Mouse (Mus musculus) urinary bladder, postnatal 36 days (tissue): ENCODE results near the gene Pcyox1.

Experiments
- DNase-seq, 2 experiments: peaks; one replicate each; pipeline ENCODE4 v3.0.0; 2022; ENCODE audit warnings: low spot score in 2 of 2, mixed read lengths in 1 of 2

Gene Pcyox1

DNA sequence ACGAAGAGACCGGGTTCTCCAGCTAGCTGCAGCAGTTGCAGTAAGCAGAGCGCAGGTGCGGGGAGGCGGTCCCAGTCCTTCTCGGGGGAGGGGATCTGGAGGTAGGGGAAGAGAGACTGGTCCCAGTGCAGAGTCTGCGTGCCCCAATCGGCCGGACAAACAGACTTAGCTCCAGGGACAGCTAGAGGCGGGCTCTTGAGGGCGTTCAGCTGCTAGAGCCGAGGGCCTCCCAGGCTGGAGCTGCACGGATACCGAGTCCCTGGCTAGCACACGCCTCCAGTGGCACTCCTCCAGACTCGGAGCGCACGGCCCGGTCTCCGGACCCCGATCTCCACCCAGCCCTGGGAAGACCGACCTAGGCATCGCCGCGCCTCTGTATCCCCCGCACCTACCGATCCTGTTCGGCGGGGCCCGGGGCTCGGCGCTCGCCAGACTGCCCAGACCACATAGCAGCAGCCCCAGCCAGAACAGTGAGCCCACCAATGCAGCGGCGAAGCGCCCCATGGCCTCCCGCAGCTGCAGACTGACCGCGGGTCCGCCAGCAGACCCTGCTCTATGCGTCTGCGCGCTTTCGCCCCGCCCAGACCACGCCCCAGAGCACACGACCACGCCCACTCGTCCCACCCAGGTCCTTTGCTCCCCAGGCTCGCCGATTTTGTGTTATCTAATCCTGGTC, at the start of gene Pcyox1:
Pcyox1 (minus strand) TSS at position 574 of the 676 bp plus-strand sequence.
- DNase-seq: peak; percentile 87 to 91

DNA sequence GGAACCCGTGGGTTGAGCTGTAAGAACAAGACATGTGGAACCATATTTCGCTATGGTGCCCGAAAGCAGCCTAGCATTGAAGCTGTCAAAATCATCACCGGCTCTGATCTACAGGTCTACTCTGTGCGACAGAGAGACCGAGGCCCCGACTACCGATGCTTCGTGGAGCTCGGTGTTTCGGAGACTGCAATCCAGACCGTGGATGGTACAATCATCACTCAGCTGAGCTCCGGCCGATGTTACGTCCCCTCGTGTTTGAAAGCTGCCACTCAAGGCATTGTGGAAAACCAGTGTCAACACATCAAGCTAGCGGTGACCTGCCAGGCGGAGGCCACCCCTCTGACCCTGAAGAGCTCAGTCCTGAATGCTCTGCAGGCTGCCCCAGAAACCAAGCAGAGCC, 48.6 kb upstream of the Pcyox1 start:
- no peak for DNase-seq

DNA sequence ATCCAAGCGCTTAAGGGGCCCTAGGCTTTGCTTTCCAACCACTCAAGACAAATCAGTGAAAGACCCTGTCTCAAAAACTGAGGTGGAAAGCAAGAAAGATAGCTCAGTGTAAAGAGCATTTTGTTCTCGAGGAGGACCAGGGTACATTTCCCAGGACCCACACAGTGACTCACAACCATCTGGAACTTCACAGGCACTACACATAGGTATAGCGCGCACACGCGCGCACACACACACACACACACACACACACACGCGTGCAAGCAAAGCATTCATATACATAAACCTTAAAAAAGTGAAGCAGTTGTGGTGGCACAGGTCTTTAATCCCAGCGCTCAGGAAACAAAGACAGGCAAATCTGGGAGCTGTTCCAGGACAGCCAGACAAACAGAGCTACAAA, 44.6 kb upstream of the Pcyox1 start:
- no peak for DNase-seq

DNA sequence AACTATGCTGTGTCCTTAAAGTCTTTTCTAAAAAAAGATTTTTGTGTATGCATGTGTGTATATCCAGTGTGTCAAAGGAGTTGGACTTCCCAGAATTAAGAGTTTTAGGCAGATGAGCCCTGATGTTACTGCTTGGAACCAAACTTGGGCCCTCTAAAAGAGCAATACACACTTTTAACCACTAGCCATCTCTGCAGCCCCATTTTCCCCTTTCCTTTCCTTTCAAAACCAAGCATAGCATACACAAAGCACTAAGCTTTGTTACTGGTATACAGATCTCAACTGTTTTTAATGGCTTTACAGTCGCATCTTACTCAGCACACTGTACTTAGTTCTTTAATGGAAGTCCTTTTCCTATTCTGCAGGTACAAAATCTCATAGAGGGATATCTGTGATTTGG, 42.6 kb upstream of the Pcyox1 start:
- DNase-seq: no peak

DNA sequence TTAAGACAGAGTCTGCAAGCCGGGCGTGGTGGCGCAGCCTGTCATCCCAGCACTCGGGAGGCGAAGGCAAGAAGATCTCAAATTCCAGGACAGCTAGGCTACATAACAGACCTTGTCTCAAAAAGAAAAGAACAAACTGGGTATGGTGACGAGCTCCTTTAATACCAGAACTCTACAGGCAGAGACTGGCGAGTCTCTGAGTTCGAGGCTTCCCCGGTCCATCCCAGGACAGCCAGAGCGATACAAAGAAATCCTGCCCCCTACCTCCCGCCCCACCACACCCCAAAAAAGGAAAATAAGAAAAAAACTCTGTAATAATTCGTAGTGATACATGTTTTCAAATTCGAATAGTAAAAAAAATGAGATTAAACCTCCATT, 42.2 kb upstream of the Pcyox1 start:
- no peak for DNase-seq

DNA sequence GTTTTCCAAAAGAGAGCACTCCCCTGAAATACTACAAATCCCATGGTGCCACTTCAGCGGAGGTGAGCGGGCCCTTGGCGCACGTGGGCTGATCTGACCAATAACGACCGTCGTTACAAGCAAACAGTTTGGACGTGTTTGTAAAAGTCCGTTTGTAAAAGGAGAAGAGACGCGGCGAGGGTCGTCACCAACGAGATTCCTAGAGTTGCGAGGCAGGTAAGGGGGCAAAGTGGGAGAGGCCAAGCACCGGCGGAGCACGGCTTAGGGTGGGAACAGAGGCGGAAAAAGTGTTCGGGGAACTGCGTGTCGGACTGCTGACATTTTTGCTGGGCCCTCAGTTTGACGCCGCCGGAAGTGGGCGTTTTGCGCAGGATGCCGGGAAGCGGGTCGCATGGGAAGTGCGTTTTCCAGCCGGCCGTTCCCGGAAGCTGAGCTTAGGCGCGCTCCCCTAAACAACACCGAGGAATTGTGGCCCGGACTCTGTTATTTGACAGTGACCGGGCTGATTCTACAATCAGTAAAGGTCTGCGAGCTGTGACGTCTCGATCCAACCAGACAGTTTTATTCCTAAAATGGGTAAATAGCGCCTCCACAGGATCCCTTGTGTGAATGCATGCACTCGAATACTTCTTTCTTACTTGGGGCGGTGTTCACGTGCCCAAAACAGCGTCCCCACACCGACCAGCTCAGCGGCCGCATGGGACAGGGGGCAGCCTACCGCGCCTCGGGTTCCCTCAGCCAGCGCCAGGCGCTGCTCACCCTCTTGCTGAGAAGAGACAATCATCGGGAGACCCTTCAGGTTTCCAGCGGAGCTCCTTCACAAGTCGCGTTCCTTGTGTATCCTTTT, 41.5 kb upstream of the Pcyox1 start, which contains the start of gene C87436:
C87436 (plus strand) TSS at position 103 of the 847 bp plus-strand sequence.
- DNase-seq: peak; percentile 94 to 95

DNA sequence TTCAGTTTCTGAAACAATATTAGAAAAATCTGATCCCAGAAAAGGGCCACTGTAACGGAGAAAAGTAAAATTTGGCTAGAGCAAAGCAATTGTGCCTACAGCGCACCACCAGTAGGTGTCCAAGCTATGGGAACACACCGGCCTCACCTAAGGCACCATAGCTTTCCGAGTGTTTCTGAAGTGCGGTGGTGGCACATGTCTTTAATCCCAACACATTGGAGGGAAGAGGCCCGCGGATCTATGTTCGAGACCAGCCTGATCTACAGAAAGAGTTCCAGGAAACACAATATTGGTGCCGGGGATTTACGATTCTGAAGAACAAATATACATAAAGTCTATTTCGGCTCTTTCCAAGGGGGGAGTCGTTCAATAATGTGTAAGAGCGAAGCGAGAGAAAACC, 40.8 kb upstream of the Pcyox1 start:
- DNase-seq: peak in 1 of 2 experiments; percentile 43

DNA sequence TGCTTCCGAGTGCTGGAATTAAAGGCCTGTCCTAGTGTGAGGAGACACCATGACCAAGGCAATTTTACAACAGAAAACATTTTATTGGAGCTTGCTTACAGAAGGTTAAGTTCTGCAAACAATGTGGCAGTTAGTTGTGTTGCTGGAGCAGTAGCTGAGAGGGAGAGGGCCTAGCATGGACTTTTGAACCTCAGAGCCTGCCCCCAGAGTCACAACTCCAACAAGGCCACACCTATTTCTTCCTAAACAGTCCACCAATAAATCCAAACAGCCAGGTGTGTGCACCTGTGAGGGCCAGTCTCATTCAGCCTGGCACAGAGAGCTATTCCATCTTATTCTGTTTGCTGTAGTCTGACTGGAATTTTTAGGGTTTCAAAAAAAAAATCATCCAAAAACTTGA, 36.7 kb upstream of the Pcyox1 start:
- no peak for DNase-seq

DNA sequence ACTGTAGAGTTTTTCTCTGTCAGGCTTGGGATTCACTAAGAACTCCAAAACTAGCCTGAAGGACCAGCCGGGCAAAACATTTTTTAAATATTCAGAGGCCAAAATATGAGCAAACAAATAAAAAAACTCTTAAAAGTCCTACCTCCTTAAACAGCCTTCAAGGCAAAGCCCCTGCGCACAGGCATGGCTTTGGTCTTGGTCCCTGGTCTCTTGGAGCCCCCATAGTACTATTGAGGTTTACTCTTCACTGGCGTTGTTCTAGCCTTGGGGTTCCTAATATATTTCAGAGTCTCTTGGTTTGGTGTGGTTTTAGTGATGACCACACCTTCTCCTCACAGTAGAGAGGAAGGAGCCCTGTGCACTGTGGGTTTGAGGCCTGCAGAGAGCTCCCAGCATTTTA, 34.6 kb upstream of the Pcyox1 start:
- no peak for DNase-seq

DNA sequence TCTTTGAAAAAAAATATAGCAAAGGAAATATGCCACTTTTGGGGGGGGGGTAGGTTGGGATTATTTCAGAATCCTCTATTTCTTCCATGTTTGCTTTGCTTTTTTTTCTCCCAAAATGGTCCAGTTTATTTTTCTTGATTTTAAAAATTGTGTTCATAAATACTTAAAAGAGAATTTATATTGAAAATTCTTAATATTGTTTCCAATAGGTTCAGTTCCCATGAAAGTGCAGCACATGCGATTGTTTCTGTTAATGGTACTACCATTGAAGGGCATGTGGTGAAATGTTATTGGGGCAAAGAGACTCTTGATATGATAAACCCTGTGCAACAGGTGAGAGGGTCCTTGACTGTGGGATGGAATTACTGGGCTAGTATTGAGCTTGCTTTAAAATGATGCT, 29.4 kb upstream of the Pcyox1 start, which contains the start of gene Gm44790:
Gm44790 (plus strand) TSS at position 301 of the 400 bp plus-strand sequence.
- DNase-seq: no peak

DNA sequence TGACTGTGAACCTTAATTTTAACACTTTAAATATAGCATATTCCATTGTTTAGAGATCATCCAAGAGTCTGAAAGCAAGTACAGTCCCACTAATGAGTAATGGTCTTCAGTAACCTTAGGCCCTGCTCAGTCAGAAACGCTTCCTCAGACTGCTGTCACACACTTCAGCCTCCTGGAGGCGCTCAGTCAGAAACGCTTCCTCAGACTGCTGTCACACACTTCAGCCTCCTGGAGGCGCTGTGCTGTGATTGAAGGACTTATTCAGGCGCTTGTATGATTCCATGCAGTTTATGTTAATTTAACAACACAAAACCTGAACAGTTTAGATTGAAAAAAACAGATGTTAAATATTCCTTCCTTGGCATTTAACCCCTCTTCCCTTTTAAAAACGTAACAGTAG, 23.5 kb upstream of the Pcyox1 start:
- no peak for DNase-seq

DNA sequence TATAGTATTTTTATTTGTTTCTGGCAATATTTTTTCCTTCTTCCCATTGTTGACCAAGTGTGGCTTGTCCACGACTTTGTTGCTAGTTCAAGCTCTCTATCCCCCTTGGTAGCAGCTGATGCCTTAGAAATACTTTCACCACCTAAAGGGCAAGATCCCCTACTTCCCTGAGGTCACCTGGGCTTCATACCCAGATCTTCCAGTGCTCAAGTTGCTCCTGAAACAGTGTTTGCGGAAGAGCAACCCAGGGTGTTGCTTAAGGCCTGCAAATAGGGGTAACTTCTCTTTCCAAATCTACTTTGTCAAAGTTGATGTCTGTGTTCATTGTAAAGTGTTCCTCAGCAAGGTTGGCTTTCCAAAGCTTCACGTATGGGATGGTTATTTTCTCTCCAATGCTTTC, 22.3 kb upstream of the Pcyox1 start:
- no peak for DNase-seq

DNA sequence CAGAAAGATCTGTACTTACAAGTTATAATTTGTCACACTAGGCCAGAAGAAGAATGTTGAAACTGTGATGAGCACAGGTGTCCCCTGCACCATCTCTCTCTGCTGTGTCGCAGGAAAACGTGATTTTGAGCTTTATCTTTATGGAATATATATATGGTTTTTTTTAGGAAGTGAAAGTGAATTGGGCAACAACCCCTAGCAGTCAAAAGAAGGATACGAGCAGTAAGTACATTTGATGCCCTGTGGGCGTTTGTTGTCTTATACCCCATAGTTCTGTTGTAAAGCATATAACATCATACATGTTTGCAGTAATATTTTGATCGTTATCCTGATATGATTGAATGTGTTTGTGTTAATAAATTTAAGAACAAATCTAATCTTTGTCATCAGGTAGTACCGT, 21.8 kb upstream of the Pcyox1 start:
- no peak for DNase-seq

DNA sequence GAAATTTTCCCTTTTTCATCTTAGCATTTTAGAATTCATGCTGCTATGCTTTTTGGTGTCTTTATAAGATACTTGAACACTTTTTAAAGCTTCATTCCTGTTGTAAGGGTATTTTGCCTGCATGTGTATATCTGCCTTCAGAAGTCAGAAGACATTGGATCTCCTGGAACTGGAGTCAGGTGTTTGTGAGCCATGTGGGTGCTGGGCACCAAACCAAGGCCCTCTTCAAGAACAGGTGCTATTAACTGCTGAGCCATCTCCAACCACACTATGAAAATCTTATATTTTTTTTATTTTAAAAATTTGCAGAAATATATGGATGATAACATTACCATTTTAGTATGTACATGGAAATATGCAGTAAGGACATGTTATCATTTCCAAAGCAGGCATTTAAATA, 9.4 kb upstream of the Pcyox1 start:
- DNase-seq: no peak

DNA sequence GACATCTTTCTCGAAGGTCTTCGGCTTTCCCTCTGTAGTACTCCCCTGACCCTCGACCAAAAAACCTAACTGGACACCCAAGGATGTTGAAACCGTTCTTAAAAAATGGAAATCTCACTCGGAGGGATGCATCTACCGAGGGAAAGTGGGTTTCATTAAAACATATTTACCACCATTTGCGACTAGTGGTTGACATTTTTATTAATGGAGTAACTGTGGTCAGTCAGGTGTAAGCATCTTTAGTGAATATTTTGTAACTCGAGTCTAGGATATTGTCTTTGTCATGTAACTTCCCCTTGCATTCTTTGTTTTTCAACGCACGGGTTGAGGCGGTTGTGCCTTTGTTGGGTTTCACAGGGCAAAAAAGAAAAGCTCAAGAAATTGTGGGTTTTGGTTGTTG, 8.0 kb upstream of the Pcyox1 start:
- DNase-seq: no peak

DNA sequence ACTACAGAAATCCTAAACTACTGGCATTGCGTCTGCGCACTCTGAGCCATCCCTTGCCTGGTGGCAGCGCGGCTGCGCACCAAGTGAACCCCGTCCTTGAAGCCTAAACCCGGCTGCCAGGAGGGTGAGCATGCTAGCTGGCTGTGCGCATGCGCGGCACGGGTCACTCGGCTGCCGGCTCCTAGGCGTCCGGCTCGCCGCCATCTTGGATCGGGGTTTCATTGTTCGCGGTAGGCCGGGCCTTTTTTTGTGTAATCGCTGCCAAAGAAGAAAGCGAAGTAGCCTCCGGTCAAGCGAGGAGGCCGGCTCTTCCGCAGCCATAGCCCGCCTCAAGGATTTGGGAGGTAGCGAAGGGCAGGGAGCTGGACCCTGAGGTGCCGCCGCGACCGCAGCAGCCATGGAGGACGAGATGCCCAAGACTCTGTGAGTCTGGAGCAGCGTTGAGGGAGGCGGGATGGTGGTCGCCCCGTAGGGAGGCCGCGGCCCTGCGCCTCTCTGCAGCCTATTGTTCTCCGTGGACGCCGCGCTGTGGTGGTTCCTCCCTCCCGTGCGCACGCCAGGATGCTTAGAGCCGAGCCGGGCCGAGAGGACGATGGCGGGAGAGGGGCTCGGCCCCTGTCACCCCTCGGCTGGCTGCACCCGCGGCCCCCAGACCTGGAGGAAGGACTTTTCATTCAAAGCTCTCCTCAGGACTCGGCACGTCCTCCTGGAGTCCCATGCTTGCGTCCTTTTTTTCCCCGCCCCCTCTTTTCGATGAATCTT, 7.3 kb upstream of the Pcyox1 start, which contains the start of gene Tia1:
Tia1 (plus strand) TSS at position 120 of the 762 bp plus-strand sequence.
- DNase-seq: peak; percentile 88 to 96

DNA sequence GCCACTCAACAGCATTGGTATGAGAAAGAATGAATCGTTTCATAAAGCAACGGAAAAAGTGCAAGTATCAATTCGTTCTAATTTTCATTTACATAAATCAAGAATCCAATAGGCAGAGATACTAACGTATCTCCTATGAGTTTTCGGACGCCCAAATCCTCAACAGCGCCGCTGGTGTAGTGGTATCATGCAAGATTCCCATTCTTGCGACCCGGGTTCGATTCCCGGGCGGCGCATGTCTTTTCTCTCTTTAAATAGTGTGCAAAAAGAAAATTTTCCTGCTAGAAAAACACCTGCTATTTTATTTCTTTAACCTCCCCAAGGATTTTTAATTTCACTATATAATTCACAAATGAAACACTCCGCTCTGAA, 6.8 kb upstream of the Pcyox1 start:
- DNase-seq: peak; percentile 82 to 87

DNA sequence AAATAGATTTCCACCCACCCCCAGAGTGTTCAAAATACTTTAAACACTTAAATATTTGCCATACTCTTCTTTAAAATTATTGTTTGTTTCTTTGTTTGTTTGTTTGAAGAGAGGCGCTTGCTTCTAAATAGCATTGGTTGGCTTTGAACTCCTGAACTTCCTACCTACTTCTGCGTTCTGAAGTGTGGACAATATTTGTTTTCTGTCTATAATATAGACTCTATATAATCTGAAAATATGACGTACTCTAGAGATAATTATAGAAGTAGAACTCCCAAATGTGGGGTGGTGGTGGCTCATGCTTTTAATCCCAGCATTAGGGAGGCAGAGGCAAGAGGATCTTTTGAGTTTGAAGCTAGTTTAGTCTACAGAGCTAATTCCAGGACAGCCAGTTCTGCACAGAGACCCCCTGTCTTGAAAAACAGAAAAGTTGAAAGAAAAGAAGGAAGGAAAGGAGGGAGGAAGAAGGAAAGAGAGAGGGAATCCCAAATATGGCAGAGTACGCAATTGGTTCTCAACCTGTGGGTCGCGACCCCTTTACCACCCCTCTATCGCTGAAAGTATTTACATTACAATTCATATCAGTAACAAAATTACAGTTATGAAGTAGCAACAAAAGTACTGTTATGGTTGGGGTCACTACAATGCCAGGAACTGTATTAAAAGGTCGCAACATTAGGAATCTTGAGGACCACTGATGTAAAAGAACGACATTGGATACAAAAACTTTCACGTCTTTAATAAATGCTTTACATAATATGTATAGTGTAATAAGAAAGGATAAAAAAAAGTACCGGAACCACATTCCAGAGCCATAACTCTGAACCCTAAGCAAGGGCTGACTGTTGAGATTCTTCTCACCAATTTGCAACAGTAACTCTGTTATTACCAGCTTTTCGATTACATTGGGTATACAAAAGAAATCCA, 6.0 kb upstream of the Pcyox1 start:
- no peak for DNase-seq

DNA sequence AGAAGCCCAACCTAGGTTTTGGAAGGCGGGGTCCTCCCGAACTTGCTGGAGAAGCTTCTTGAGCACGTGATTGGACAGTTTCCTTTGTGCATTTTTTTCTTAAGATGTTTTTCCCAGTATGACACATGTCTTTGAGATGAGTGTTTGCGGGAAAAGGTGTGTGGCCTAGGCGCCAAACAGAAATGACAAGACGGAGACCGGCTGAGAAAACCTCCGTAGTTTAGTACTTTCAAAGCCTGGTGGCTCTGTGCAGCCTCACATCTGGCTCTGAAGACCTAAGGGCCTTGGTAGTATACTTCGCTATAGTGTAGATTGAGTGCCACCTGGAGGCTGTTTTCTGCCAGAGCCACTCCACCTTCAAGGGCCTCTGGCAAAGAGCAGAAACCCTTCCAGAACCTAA, 4.0 kb upstream of the Pcyox1 start:
- peak; percentile 68 to 76 for DNase-seq

DNA sequence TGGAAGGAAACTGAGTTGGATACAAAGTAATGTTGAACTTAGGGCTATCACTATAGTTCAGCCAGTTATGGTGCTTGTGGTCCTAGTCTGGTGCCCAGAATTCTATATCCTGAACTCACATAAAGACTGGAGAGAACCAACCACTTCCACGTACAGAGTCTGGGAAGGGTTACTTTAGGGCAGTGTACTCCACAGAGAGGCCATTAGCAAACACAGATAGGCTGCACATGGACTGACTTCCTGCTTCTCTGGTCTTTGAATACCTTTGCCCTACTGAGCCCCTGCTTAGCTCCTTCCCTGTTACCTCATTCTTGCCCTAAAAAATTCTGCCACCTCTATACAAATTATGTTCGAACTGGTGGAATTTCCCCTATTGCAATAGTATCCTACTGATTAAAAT, 3.0 kb upstream of the Pcyox1 start:
- DNase-seq: no peak

DNA sequence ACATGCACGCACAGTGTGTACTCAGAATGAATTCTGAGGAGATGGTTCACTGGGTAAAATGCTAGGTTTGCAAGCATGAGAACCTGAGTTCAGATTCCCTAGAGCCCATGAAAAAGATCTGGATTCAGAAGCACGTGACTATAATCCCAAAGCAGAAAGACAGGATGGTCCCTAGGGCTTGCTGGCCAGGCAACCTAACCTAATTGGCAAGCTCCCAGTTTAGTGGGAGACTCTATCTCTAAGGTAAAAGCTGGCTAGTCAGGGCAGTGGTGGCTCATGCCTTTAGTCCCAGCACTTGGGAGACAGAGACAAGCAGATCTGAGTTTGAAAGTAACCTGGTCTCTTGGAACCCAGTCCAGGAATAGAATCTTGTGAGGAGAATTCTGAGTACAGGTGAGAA, 2.0 kb upstream of the Pcyox1 start:
- DNase-seq: no peak
